Mouse (Mus musculus) bone marrow, adult 2 months (tissue): ENCODE results near the gene Wnk4.

Source experiments
- CTCF ChIP-seq: fragments of 200-500 bp; IDR thresholded peaks from 2 replicates; pipeline ENCODE4 v1.5.1; 2011; ENCODE audit warnings: low read length, control low read depth; ENCODE audit not compliant: control insufficient read depth, insufficient read depth
- POLR2A ChIP-seq: fragments of 200-500 bp; IDR thresholded peaks from 2 replicates; pipeline ENCODE4 v1.6.1; 2011; ENCODE audit warnings: low read depth, mild to moderate bottlenecking, control low read depth, low read length, borderline replicate concordance; ENCODE audit not compliant: control insufficient read depth

- TF ChIP-seq POLR2A (no peak), CTCF (no peak)
Observed at GRCm38 (mm10) chr11:101314567-101314966, 54.2 kb downstream of the Wnk4 start.
